Mouse (Mus musculus): ENCODE data around the gene Tmem95. TPM values are rescaled to one million over a fixed set of nuclear protein-coding genes. Genes with fewer than 3 reads are reported as not detected.

Gene Tmem95
- polyA plus RNA-seq, 1 experiment from 2014 or later, result 0.32 TPM

DNA sequence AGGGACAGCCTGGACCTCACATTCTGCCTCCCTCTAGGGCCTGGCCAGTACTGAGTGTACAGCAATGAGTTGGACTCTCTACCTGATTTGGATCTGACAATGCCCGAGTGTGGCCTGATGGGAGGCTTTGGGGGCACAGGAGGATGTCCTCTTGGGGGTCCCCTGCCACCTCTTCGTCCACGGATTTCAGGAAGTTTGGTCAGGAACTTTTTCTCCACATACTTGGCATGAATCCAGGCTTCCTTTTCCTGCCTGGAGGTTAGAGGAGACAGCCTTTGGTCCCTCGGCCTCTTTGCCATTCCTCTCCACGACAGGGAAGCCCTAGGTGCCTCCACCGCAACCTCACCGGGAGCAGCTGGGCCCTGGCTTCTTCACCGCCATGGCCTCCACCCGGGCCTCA is 6.4 kb upstream of the Tmem95 start:
- 48% methylated on average over 9 of the region's 9 CpGs for WGBS
- ATAC-seq (replicated peaks; ENCODE audit: low FRiP score), result no peak
- H3K4me2 ChIP-seq, result 0 out of 2 replicates have a peak overlapping the region, but pooled peaks have one; percentile 22
- no peak overlapping the region for H3K9ac ChIP-seq
- H3K27me3 ChIP-seq, result no peaks in the 10 kb centered on the region
- no peaks in the 10 kb centered on the region for H3K9me3 ChIP-seq (replicated peaks)
- H3K36me3 ChIP-seq, result no peaks in the 10 kb centered on the region
- peak overlapping the region; percentile 39; the same call in 1 of the 2 replicates for H3K27ac ChIP-seq
- peaks cover 34% of the 10 kb centered on the region for H3K4me1 ChIP-seq
- H3K4me3 ChIP-seq (replicated peaks), result 0 out of 2 replicates have a peak overlapping the region, but pooled peaks have one; percentile 3

DNA sequence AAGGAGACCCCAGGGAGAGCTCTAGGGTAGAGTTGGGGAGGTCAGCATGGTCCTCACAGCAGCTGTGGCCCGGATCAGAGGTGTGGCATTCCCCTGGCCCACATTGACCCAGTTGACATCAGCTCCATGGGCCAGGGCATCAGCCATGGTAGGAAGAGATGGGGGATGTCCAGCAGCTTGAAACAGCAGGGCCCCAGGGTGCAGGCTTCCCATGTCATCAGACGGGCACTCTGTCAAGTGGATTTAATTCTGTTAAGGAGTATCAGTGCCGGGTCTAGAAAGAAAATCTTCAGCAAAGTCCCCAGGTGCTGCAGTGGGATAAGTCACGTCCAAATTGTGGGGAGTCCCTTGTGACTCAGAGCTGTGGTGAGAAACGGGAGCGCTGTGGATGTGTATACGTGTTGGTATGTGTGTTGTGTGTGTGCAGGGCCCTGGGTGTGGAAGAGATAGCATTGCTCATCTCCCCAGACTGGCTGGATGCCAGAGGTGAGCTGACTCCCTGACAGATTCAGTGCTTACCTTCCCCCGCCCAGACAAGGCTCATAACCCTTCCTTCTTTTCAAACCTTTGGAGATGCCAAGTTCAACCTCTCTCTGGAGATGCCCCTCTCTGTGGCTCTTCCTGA is 5.8 kb upstream of the Tmem95 start:
- Histone ChIP-seq H3K9ac (no peak overlapping the region), H3K27me3 (no peaks in the 10 kb centered on the region), H3K4me1 (peaks cover 40% of the 10 kb centered on the region), H3K27ac (peak overlapping the region; percentile 32; the same call in 1 of the 2 replicates), H3K9me3 (replicated peaks) (no peaks in the 10 kb centered on the region), H3K4me3 (replicated peaks) (no peak overlapping the region), H3K4me2 (no peak overlapping the region), H3K36me3 (no peaks in the 10 kb centered on the region)
- no peak for ATAC-seq (replicated peaks; ENCODE audit: low FRiP score)
- 87% methylated on average over 8 of the region's 8 CpGs for WGBS

DNA sequence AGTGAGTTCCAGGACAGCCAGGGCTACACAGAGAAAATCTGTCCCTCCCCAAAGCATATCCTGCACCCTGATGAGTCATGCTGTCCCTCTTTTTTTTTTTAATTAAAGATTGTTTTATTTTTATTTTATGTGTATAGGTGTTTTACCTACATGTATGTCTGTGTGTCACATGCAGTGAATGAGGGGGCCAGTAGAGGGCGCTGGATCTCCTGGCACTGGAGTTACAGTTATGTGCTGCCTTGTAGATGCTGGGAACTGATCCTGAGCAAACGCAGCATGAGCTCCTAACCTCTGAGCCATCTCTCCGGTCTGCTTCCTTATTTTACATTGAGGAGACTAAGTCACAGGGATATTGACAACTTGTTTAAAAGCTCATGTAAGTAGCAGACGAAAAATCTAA is 5.2 kb upstream of the Tmem95 start:
- H3K4me1 ChIP-seq, result peaks cover 45% of the 10 kb centered on the region
- no peaks in the 10 kb centered on the region for H3K36me3 ChIP-seq
- H3K9me3 ChIP-seq (replicated peaks), result no peaks in the 10 kb centered on the region
- H3K4me2 ChIP-seq, result no peak overlapping the region
- H3K27me3 ChIP-seq, result no peaks in the 10 kb centered on the region
- no peak overlapping the region for H3K4me3 ChIP-seq (replicated peaks)
- no peak for ATAC-seq (replicated peaks; ENCODE audit: low FRiP score)
- H3K9ac ChIP-seq, result no peak overlapping the region
- H3K27ac ChIP-seq, result no peak overlapping the region
- WGBS, result 68% methylated on average over 4 of the region's 4 CpGs

DNA sequence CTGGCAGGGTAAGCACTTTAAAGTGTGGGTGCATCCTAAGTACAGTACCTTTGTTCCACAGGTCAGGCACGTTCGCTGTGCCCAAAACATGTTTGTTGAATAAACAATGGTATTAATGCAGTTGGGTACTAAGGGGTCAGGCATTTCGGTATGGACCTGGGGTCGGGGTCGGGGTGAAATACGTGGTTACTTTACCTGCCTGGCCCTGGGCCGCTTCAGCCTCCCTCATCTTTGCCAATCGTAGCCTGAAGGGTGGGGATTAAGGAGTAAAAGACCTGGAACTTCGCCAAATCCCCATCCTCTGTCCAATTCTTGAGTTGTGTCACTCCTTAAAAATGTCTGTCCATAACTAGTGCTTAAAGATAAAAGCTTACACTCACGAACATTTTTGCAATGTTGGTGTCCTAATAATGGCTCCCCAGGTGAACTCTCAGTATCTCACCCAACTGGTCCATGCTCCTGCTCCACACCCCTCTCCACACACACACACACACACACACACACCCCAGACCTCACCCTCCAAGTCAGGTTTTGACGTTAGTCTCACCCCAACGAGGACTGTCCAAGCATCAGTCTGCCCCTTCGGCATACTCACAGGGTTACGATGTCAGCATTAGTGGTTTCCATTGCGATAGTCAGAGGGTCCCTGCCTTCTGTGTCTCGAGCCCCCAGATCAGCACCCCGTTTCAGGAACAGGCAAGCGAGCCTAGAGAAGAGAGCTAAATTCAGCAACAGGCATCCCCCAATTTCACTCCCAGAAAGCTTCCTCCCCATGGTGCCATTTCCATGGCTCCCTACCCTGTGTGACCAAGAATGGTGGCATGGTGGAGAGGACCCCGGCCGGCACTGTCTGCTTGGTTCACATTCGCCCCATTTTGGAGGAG is 4.2 kb upstream of the Tmem95 start:
- WGBS, result 55% methylated on average over 21 of the region's 21 CpGs
- Histone ChIP-seq H3K9ac (peak overlapping the region; percentile 69), H3K27me3 (no peaks in the 10 kb centered on the region), H3K4me1 (peaks cover 55% of the 10 kb centered on the region), H3K9me3 (replicated peaks) (no peaks in the 10 kb centered on the region), H3K36me3 (no peaks in the 10 kb centered on the region), H3K27ac (peak overlapping the region; percentile 97), H3K4me2 (peak overlapping the region; percentile 80), H3K4me3 (replicated peaks) (peak overlapping the region; percentile 63)
- no peak for ATAC-seq (replicated peaks; ENCODE audit: low FRiP score)

DNA sequence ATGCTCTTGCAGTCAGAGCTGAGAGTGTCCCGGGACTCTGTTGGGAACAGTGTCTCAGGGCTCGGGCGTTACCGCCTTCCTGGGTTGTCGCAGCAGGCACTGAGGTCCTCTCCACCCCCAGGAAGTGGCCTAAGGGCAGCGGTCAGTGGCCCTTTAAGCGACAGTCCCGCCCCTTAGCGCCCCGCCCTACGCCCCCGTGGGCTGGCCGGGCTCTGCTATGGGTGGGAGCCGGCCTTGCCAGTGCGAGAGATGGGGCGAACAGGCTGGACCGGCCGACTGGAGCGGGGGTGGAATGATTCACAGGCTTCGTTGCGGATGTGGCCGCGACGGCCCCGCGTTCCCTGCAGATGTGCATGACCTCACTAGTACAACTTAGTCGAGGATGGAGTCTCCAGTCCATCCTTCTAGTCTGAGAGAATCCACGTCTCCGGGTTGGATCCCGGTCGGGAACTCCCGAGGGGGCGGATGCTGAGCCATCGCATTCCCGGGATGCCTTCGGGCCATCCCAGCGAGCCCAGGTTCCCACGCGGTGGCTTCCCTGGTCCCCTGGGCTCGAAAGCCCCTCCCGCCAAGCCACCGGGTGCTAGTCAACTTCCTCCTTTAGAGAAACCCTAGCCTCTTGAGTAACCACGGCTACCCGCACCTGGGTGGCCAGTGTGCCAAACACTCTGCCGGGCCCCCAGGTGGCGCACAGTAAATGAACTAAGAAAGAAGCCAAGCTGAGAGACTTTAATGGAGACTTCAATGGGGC is 3.2 kb upstream of the Tmem95 start, which contains the start of gene Kctd11:
Gene Kctd11, minus strand, starts transcription at position 554 of the 751 bp plus-strand sequence.
- under 1% methylated on average over 46 of the region's 46 CpGs for WGBS
- Histone ChIP-seq H3K27ac (peak within 1 kb of the TSS; percentile 97), H3K4me2 (peak within 1 kb of the TSS; percentile 80), H3K4me3 (replicated peaks) (peak within 1 kb of the TSS; percentile 63), H3K9ac (peak within 1 kb of the TSS; percentile 69), H3K4me1 (peaks cover 64% of the 10 kb centered on the region), H3K27me3 (no peaks in the 10 kb centered on the region), H3K36me3 (no peaks in the 10 kb centered on the region), H3K9me3 (replicated peaks) (no peaks in the 10 kb centered on the region)
- ATAC-seq (replicated peaks; ENCODE audit: low FRiP score), result peak; percentile 92

DNA sequence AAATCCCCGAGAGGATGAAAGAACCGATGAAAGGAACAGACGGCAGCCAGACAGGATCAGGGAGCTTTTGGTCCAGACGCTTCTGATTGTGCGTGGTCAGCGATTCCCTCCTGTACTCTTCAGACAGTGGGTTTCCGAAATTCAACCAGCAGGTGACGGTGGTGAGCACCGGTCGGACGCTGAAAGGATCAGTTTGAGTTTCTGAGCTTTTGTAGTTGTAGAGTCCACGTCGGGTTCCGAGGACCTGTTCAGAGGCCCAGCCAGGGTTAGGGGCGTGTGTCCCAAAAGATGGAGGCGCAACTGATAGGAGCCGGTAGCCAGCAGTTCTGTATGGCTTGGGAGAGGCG is 2.7 kb upstream of the Tmem95 start:
- H3K4me1 ChIP-seq, result peaks cover 67% of the 10 kb centered on the region
- peak overlapping the region; percentile 63 for H3K4me3 ChIP-seq (replicated peaks)
- peak overlapping the region; percentile 69 for H3K9ac ChIP-seq
- no peak; the same call in 1 of the 2 replicates for ATAC-seq (replicated peaks; ENCODE audit: low FRiP score)
- H3K36me3 ChIP-seq, result no peaks in the 10 kb centered on the region
- no peaks in the 10 kb centered on the region for H3K9me3 ChIP-seq (replicated peaks)
- H3K4me2 ChIP-seq, result peak overlapping the region; percentile 80
- WGBS, result under 1% methylated on average over 18 of the region's 18 CpGs
- no peaks in the 10 kb centered on the region for H3K27me3 ChIP-seq
- peak overlapping the region; percentile 97 for H3K27ac ChIP-seq

DNA sequence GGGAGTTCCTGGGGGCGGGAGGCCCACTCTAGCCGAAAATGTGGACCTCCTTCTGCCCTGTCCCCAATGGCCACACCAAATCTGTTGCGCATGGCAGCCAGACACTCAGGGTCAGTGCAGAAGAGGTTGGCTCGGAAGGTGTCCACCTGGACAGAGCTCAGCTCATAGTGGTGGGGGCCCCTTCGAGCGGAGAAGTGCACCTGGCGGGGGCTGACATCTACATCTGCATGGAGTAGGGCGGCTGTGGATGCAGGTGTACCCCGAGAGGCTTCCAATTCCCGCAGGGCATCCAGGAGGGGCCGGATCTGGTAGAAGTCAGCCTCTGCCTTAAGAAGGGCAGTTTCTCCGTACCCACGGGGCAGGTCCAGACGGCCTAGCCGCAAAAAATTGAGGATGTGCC is 1.9 kb upstream of the Tmem95 start:
- Histone ChIP-seq H3K4me3 (replicated peaks) (peak overlapping the region; percentile 63), H3K4me2 (peak overlapping the region; percentile 80), H3K27me3 (no peaks in the 10 kb centered on the region), H3K9ac (peak overlapping the region; percentile 69), H3K27ac (peak overlapping the region; percentile 97), H3K9me3 (replicated peaks) (no peaks in the 10 kb centered on the region), H3K36me3 (no peaks in the 10 kb centered on the region), H3K4me1 (peaks cover 67% of the 10 kb centered on the region)
- WGBS, result 44% methylated on average over 15 of the region's 15 CpGs
- no peak for ATAC-seq (replicated peaks; ENCODE audit: low FRiP score)

DNA sequence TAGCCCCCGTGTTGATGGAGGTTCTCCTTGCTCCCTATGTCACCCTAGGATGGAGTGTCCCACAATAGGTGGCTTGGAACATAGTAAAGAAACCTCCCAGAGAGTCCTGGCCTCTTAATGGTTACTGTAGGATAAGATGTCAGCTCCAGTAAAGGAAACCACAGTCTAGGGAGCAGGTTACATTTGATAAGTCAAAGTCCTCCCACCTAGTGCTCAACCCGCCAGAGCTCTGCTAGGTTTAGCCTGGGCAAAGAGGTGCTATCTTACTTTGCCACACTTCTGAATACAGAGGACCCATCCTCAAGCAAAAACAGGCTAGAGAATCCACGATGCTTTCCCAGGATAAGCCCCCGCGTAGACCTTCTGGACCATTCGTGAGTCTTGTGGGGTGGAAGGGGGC is 1.1 kb upstream of the Tmem95 start:
- peaks cover 61% of the 10 kb centered on the region for H3K4me1 ChIP-seq
- no peaks in the 10 kb centered on the region for H3K36me3 ChIP-seq
- WGBS, result 89% methylated on average over 6 of the region's 6 CpGs
- no peaks in the 10 kb centered on the region for H3K9me3 ChIP-seq (replicated peaks)
- no peak for ATAC-seq (replicated peaks; ENCODE audit: low FRiP score)
- H3K9ac ChIP-seq, result peak overlapping the region; percentile 15
- peak overlapping the region; percentile 80 for H3K4me2 ChIP-seq
- H3K27me3 ChIP-seq, result no peaks in the 10 kb centered on the region
- H3K27ac ChIP-seq, result no peak overlapping the region
- H3K4me3 ChIP-seq (replicated peaks), result peak overlapping the region; percentile 63

DNA sequence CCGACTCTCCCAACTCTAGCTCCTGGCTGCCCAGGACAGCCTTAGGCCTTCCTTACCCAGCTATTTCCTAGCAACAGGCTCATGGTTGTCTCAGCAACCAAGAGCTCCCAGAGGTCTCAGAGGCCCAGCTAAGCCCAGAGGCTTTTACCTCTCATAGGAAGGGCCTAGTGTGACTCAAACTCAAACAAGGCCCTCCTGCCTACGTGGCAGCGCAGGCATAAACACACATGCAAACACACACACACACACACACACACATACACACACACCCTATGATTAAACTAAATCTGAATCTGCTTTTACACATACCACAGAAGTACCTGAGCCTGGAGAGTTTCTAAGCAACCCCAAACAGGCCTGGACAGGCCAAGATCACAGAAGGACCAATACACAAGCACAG is 581 bp upstream of the Tmem95 start:
- H3K27ac ChIP-seq, result no peak overlapping the region

DNA sequence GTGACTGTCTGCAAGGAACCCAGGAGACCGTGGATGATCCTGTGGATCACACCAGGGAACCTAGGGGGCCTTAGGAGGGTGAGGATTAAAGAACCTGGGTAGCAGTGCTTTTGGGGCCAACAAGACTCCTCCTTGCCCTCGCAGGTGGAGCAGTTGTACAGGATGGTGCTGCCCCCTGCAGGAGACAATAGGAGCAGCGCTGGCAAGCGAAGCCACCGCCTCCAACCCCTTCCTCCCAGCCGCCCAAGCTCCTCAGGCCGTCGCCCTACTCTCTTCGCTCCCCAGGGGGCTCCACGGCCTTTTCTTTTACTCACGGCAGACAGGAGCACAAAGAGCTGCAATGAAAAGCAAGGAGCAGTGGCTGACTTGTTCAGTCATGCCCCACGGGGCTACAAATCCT is 951 bp downstream of the Tmem95 start:
- Histone ChIP-seq H3K9ac (0 out of 2 replicates have a peak overlapping the region, but pooled peaks have one; percentile 1), H3K4me1 (peaks cover 51% of the 10 kb centered on the region), H3K4me3 (replicated peaks) (peak overlapping the region; percentile 18), H3K4me2 (peak overlapping the region; percentile 46), H3K9me3 (replicated peaks) (no peaks in the 10 kb centered on the region), H3K27ac (peak overlapping the region; percentile 37; the same call in 1 of the 2 replicates), H3K27me3 (no peaks in the 10 kb centered on the region), H3K36me3 (no peaks in the 10 kb centered on the region)
- WGBS, result 5% methylated on average over 12 of the region's 12 CpGs
- no peak for ATAC-seq (replicated peaks; ENCODE audit: low FRiP score)

More for the DNA sequence above, 581 bp upstream of the Tmem95 start:
- H3K4me1 ChIP-seq, result peaks cover 57% of the 10 kb centered on the region
- H3K9me3 ChIP-seq (replicated peaks), result no peaks in the 10 kb centered on the region
- ATAC-seq (replicated peaks; ENCODE audit: low FRiP score), result no peak
- 81% methylated on average over 3 of the region's 3 CpGs for WGBS
- peak overlapping the region; percentile 80; the same call in 1 of the 2 replicates for H3K4me2 ChIP-seq
- H3K36me3 ChIP-seq, result no peaks in the 10 kb centered on the region
- 0 out of 2 replicates have a peak overlapping the region, but pooled peaks have one; percentile 15 for H3K9ac ChIP-seq
- H3K27me3 ChIP-seq, result no peaks in the 10 kb centered on the region
- H3K4me3 ChIP-seq (replicated peaks), result peak overlapping the region; percentile 63; the same call in 1 of the 2 replicates

DNA sequence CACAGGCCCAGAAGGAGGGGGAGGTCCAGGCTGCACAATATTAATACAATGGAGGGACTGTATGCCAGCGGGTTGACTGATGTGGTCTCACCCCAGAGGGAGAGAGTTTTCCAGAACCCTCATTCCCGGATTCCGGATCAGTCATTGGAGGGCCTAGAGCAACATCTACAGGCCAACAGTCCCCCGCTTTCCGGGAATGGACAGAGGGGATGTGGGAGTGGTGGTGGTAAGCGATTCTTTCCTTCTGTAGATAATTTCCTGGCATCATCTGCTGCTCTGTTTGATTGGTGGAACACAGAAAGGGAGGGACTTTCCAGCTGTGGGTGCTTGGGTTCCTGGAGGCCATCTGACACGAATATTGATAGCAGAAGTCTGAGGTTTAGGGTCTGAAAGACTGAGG is 1.6 kb downstream of the Tmem95 start:
- H3K27ac ChIP-seq, result peak overlapping the region; percentile 37; the same call in 1 of the 2 replicates
- no peak overlapping the region for H3K9ac ChIP-seq
- WGBS, result 49% methylated on average over 7 of the region's 7 CpGs
- no peaks in the 10 kb centered on the region for H3K27me3 ChIP-seq
- peaks cover 44% of the 10 kb centered on the region for H3K4me1 ChIP-seq
- no peak for ATAC-seq (replicated peaks; ENCODE audit: low FRiP score)
- no peaks in the 10 kb centered on the region for H3K36me3 ChIP-seq
- no peak overlapping the region for H3K4me3 ChIP-seq (replicated peaks)
- H3K9me3 ChIP-seq (replicated peaks), result no peaks in the 10 kb centered on the region
- H3K4me2 ChIP-seq, result 0 out of 2 replicates have a peak overlapping the region, but pooled peaks have one; percentile 46

Measured in kidney, embryonic 15.5 days (tissue).